Mouse (Mus musculus): ENCODE results near the gene Grasp.

DNA sequence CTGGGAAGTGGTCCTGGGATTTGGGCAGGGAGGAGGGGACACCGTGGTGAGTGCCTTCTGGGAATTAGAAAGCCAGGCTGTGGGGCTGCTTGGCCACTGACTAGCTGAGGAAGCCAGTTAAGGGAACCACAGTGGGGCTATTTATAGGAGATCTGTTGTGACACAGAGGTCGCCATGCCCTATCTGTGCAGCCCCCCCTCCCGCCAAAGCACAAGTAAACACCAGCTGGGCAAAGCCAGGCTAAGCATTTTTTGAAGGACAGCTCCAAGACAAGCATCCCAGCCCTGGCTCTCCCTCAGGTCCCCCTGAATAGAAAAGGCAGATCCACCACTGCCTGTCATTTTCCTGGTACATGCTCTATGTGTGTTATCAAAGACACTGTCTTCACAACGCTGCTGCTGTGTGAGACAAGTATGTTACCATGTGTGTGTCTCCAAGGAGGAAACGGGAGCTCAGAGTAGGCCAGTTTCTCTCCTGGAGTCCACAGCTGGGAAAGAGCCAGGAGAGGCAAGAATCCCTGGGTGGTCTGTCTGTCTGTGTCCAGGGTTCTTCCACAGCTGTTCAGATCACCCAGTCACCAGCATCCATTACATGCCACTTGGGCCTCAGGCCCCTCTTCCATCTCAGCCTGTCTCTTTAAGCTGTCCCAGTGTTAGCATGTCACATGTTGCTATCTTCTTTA is 24.2 kb downstream of the Grasp start:
- TF ChIP-seq CTCF (conservative IDR thresholded peaks at IDR 0.05; ENCODE audit: low read length) (no peak), NANOG (IDR thresholded peaks at IDR 0.05; ENCODE audit: borderline replicate concordance, low read length) (no peak)

Data from E14TG2a.4 (cell line).